Mouse (Mus musculus) liver, embryonic 12.5 days (tissue): Measurements from ENCODE around the gene Barhl2. TPM values are rescaled to one million over a fixed set of nuclear protein-coding genes. Genes with fewer than 3 reads are reported as not detected.

ENCODE experiments used
- ATAC-seq: fragments of 200-750 bp; cut with Nextera tagmentation; 2 replicates; pipeline ENCODE4 v1.8.0; 2017; ENCODE audit warnings: moderate number of reproducible peaks, mild to moderate bottlenecking, moderate library complexity
- H3K27ac ChIP-seq: fragments of 300-500 bp; sonication (generic); 2 replicates; pipeline ENCODE4 v1.5.1; 2016; ENCODE audit warnings: mild to moderate bottlenecking
- H3K27me3 ChIP-seq: fragments of 300-500 bp; sonication (generic); replicated peaks from 2 replicates; pipeline ENCODE4 v1.6.1; 2016; ENCODE audit warnings: mild to moderate bottlenecking, moderate library complexity
- H3K36me3 ChIP-seq: fragments of 300-500 bp; sonication (generic); 2 replicates; pipeline ENCODE4 v1.6.1; 2016; ENCODE audit warnings: mild to moderate bottlenecking, moderate library complexity
- H3K4me1 ChIP-seq: fragments of 300-500 bp; sonication (generic); 2 replicates; pipeline ENCODE4 v1.6.1; 2016
- H3K4me2 ChIP-seq: fragments of 300-500 bp; sonication (generic); 2 replicates; pipeline ENCODE4 v1.6.1; 2016; ENCODE audit warnings: mild to moderate bottlenecking, moderate library complexity
- H3K4me3 ChIP-seq: fragments of 300-500 bp; sonication (generic); 2 replicates; pipeline ENCODE4 v1.5.1; 2016; ENCODE audit warnings: mild to moderate bottlenecking, moderate library complexity
- H3K9ac ChIP-seq: fragments of 300-500 bp; sonication (generic); 2 replicates; pipeline ENCODE4 v1.6.1; 2016; ENCODE audit warnings: mild to moderate bottlenecking, moderate library complexity
- H3K9me3 ChIP-seq: fragments of 300-500 bp; sonication (generic); replicated peaks from 2 replicates; pipeline ENCODE4 v1.6.1; 2016; ENCODE audit warnings: mild to moderate bottlenecking, moderate library complexity
- WGBS: fragments of 180-500 bp; shearing (Covaris S2); methylation state at CpG from one replicate; pipeline ENCODE4 v1.1.7; 2016; ENCODE audit not compliant: insufficient replicate concordance; 5-methylcytosine and 5-hydroxymethylcytosine counted together
- polyA plus RNA-seq: library from polyadenylated mRNA; unstranded; fragments of >200 nt; fragmentation: Nextera tagmentation; extraction: Ambion mirVana; gene quantifications from 2 replicates; pipeline ENCODE4 v1.2.1, GENCODE M21; 2016

Gene Barhl2
- not detected in 2 replicates for polyA plus RNA-seq

DNA sequence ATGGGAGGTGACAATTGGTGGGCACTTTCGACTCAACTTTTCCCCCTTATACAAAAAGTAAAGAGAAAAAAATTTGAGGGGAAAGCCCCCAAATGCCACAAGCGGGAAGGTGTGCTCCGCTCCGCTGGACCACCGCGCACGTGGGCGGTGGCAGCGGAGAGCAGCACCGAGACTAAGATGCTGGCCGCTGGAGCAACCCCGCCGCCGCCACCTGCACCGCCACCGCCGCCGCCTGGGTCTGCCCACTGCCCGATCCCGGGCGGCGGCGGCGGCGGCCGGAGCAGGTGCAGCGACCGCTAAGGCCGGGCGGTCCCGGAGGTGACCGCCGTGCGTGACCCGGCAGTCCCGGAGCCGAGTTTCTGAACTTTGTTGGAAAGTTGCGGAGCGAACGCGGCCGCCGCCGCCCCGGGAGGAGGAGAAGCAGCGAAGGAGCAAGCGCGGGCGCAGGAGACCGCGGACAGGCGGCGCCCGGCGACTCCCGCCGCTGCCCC lies at the start of gene Barhl2:
Barhl2 (minus strand) TSS at position 181 of the 491 bp plus-strand sequence.
- WGBS = 1% methylated on average over 57 of the region's 57 CpGs
- Histone ChIP-seq H3K36me3 (no peaks in the 10 kb centered on the region), H3K4me3 (peak within 1 kb of the TSS; percentile 48), H3K4me2 (peak within 1 kb of the TSS; percentile 67), H3K27ac (no peak within 1 kb of the TSS), H3K9ac (no peak within 1 kb of the TSS), H3K4me1 (0 out of 2 replicates have a peak, but pooled peaks cover 9% of the 10 kb centered on the region), H3K27me3 (peaks cover 98% of the 10 kb centered on the region), H3K9me3 (no peaks in the 10 kb centered on the region)
- no peak for ATAC-seq

DNA sequence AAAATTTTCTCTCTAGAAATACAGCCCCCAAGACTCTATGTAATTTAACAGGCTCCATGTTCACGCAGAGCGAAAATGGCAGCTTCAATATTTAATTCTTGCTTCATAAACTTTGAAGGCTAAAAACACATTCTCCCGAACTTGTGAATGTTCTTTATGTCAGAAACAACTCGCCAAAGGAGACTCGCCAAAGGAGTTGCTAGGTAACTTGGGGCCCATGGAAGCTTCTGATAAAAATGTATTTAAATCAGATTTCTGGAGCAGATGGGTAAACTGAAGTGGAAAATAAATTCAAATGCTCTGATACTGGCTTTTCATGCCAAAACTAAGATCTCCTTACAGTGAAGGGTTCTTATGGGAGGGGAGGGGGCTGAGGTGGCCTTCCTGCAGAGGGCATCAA lies 48.1 kb upstream of the Barhl2 start:
- H3K4me1 ChIP-seq = no peaks in the 10 kb centered on the region
- H3K36me3 ChIP-seq = no peaks in the 10 kb centered on the region
- ATAC-seq = no peak
- no peak overlapping the region for H3K9ac ChIP-seq
- H3K27me3 ChIP-seq = 0 out of 2 replicates have a peak, but pooled peaks cover 4% of the 10 kb centered on the region
- no peak overlapping the region for H3K4me2 ChIP-seq
- no peak overlapping the region for H3K27ac ChIP-seq
- no peak overlapping the region for H3K4me3 ChIP-seq
- no peaks in the 10 kb centered on the region for H3K9me3 ChIP-seq
- 67% methylated on average over 5 of the region's 5 CpGs for WGBS

DNA sequence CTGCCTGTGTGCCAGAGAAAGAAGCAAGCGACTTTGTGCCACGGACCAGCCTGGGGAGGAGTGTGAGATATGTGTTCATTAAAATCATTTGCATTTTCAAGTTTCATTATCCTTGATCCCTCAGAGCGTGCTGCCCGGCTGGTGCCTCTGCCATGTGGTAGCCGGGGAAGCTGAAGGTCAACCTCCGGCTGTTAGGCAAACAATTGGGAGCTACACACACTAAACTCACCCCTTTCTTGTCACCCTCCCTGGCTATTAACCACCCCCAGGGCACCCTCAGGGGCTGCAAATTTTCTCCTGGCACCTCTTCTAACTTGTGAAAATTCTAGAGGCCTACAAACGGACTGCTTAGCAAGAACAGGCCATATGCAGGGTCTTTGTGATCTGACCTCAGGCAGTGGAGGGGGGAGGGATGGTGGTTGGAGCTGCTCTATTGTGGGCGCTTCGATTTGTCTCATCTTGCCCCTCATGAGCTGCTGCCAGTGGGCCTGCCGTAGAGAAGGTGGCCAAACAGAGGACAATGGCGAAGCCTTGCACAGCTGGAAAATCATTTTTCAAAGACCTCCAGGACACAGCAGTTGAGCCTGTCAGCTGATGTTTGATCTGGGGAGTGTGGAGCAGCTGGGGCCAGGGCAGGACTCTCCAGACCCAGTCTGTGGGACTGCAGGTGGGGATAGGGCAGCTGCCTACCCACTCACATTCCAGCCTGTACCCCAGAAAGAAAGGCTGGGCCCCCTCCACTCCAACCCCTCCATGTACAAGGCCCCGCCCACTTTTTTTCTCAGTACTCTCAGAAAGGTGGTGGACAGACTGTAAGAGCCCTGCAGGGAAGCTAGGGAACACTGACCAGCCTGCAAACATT lies 44.9 kb upstream of the Barhl2 start:
- Histone ChIP-seq H3K4me3 (no peak overlapping the region), H3K4me2 (no peak overlapping the region), H3K27ac (no peak overlapping the region), H3K36me3 (no peaks in the 10 kb centered on the region), H3K9ac (no peak overlapping the region), H3K9me3 (no peaks in the 10 kb centered on the region), H3K4me1 (no peaks in the 10 kb centered on the region), H3K27me3 (no peaks in the 10 kb centered on the region)
- WGBS = 52% methylated on average over 12 of the region's 12 CpGs
- no peak for ATAC-seq

GRCm38 (mm10) chr5:106502271-106502670 lies 44.3 kb upstream of the Barhl2 start:
- Histone ChIP-seq H3K4me2 (no peak overlapping the region), H3K9me3 (no peaks in the 10 kb centered on the region), H3K4me3 (no peak overlapping the region), H3K9ac (no peak overlapping the region), H3K27me3 (no peaks in the 10 kb centered on the region), H3K4me1 (no peaks in the 10 kb centered on the region), H3K36me3 (no peaks in the 10 kb centered on the region), H3K27ac (no peak overlapping the region)
- whole genome bisulfite sequencing = 55% methylated on average over 7 of the region's 7 CpGs
- no peak for ATAC-seq

GRCm38 (mm10) chr5:106491771-106492170 lies 33.8 kb upstream of the Barhl2 start:
- no peaks in the 10 kb centered on the region for H3K9me3 ChIP-seq
- no peaks in the 10 kb centered on the region for H3K36me3 ChIP-seq
- no peak for ATAC-seq
- 51% methylated on average over 8 of the region's 8 CpGs for WGBS
- H3K4me2 ChIP-seq = no peak overlapping the region
- H3K9ac ChIP-seq = no peak overlapping the region
- H3K4me1 ChIP-seq = no peaks in the 10 kb centered on the region
- no peak overlapping the region for H3K4me3 ChIP-seq
- no peaks in the 10 kb centered on the region for H3K27me3 ChIP-seq
- no peak overlapping the region for H3K27ac ChIP-seq

- 15% methylated on average over 10 of the region's 10 CpGs for WGBS
- no peak for ATAC-seq
- no peak overlapping the region for H3K4me2 ChIP-seq
- H3K4me1 ChIP-seq = 0 out of 2 replicates have a peak, but pooled peaks cover 2% of the 10 kb centered on the region
- no peaks in the 10 kb centered on the region for H3K9me3 ChIP-seq
- H3K9ac ChIP-seq = no peak overlapping the region
- H3K27me3 ChIP-seq = peaks cover 84% of the 10 kb centered on the region
- no peak overlapping the region for H3K27ac ChIP-seq
- no peak overlapping the region for H3K4me3 ChIP-seq
- H3K36me3 ChIP-seq = no peaks in the 10 kb centered on the region
Observed at GRCm38 (mm10) chr5:106472105-106472500, 14.1 kb upstream of the Barhl2 start.

GRCm38 (mm10) chr5:106471235-106472104 lies 13.5 kb upstream of the Barhl2 start:
- Histone ChIP-seq H3K9ac (no peak overlapping the region), H3K36me3 (no peaks in the 10 kb centered on the region), H3K4me1 (0 out of 2 replicates have a peak, but pooled peaks cover 2% of the 10 kb centered on the region), H3K27me3 (peaks cover 88% of the 10 kb centered on the region), H3K27ac (no peak overlapping the region), H3K4me2 (no peak overlapping the region), H3K4me3 (no peak overlapping the region), H3K9me3 (no peaks in the 10 kb centered on the region)
- 24% methylated on average over 13 of the region's 13 CpGs for WGBS
- no peak for ATAC-seq

DNA sequence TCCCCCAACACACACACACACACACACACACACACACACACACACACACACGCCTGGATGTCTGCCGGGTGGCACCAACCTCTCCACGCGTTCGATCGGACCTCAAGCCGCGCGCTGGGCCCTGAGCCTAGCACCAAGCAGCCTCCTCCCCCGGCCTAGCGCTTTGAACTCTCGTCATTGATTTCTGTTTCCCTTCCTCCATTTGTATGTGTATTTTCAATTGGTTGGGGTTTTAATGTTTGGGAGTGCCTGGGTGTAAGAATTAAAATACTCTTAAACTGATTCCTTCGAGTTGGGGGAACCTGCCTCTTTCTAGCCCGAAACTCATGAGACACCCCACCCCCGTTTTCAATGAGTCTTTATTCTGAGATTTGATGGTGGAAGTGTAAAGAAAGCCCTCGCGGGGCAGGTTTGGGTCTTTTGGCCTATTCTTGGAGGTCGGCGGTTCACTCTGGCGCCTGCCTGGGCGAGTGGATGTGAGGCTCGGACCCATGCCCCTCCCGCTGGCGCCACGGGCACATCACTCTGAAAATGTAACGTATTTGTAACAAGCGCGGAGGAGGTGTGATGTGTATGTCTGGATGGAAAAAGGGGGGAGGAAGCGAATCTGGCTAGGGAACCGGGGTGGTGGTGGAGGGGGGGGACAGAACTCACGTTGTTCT lies 7.3 kb upstream of the Barhl2 start:
- no peak overlapping the region for H3K9ac ChIP-seq
- peaks cover 100% of the 10 kb centered on the region for H3K27me3 ChIP-seq
- ATAC-seq = no peak
- no peak overlapping the region for H3K27ac ChIP-seq
- H3K9me3 ChIP-seq = no peaks in the 10 kb centered on the region
- H3K4me3 ChIP-seq = no peak overlapping the region
- H3K36me3 ChIP-seq = no peaks in the 10 kb centered on the region
- H3K4me1 ChIP-seq = 0 out of 2 replicates have a peak, but pooled peaks cover 2% of the 10 kb centered on the region
- H3K4me2 ChIP-seq = no peak overlapping the region
- 5% methylated on average over 31 of the region's 31 CpGs for whole genome bisulfite sequencing

DNA sequence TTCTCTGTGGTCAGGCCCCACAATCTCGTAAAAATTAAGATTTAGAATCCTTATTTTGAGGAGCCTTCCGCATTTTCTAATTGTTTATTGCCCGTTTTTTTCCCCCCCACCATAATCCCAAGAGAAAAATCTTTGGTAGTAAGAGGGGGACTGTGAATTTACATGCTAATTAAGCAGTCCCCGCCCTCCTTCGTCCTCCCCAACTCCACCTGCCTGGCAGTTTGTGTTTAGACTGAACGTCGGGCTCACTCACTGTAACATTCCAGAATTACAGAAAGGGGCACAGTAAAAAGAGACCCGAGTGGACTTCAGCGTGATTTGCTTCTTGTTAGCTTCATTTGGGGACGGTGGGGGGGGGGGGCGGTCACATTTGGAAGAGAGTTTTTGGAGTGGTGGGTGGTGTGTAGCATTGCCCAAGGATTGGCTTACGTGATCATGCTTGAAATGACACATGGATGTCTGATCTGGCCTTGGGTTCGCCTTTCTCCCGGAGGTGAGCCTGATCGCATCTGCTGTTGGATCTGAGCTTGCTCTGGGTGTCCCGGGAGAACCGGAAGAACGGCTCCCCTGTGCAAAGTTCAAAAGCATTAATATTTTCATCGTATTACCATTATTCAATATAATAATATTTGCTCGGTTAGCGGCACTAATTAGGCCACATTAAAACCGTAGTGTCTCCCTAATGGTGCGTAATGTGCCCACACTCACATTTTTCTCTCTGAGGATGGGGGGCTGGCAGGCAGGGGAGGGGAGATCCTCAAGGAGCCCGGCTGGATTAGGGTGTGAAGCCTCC lies 6.6 kb upstream of the Barhl2 start:
- no peak for ATAC-seq
- Histone ChIP-seq H3K9me3 (no peaks in the 10 kb centered on the region), H3K4me1 (0 out of 2 replicates have a peak, but pooled peaks cover under 1% of the 10 kb centered on the region), H3K36me3 (no peaks in the 10 kb centered on the region), H3K27me3 (peaks cover 100% of the 10 kb centered on the region), H3K27ac (no peak overlapping the region), H3K4me2 (no peak overlapping the region), H3K9ac (no peak overlapping the region), H3K4me3 (no peak overlapping the region)
- 3% methylated on average over 24 of the region's 24 CpGs for WGBS

DNA sequence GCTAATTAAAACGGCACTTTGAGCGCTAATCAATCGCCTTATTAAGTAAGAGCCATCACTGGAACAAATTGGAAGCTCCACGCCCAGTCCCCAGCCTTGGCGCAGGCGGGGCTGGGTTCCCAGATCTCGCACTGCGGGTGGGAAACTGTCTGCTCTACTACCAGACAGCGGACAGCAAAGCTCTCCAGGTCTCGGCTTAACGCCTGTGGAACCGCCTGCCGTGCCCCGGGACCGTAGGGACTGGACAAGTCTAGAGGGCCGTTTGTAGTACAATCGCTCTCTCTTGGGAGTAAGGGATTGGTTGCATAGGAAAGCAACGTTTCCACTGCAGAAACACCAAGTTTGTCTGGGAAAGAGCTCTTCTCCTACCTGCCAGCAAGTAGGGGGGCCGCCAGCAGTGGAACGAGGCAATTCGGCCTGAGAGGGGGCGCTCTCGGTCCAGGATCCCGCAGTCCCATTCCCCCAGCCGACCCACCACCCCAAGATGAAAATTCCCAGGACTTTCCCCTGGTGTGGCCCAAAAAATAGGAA lies 5.8 kb upstream of the Barhl2 start:
- H3K9ac ChIP-seq = no peak overlapping the region
- WGBS = 3% methylated on average over 25 of the region's 25 CpGs
- no peaks in the 10 kb centered on the region for H3K36me3 ChIP-seq
- peaks cover 100% of the 10 kb centered on the region for H3K27me3 ChIP-seq
- no peak overlapping the region for H3K4me2 ChIP-seq
- H3K27ac ChIP-seq = no peak overlapping the region
- H3K4me3 ChIP-seq = no peak overlapping the region
- no peaks in the 10 kb centered on the region for H3K9me3 ChIP-seq
- no peak for ATAC-seq
- H3K4me1 ChIP-seq = no peaks in the 10 kb centered on the region

- no peaks in the 10 kb centered on the region for H3K9me3 ChIP-seq
- no peak overlapping the region for H3K4me3 ChIP-seq
- no peak for ATAC-seq
- no peak overlapping the region for H3K27ac ChIP-seq
- no peak overlapping the region for H3K4me2 ChIP-seq
- H3K9ac ChIP-seq = no peak overlapping the region
- H3K27me3 ChIP-seq = peaks cover 100% of the 10 kb centered on the region
- 0 out of 2 replicates have a peak, but pooled peaks cover 7% of the 10 kb centered on the region for H3K4me1 ChIP-seq
- WGBS = 0% methylated on average over 4 of the region's 4 CpGs
- no peaks in the 10 kb centered on the region for H3K36me3 ChIP-seq
Observed at GRCm38 (mm10) chr5:106461913-106462312, 3.9 kb upstream of the Barhl2 start.
